Mouse (Mus musculus): ENCODE data around the gene Sik3. TPM values are rescaled to one million over a fixed set of nuclear protein-coding genes. Genes with fewer than 3 reads are reported as not detected.
"Not testable (repeated sequence)": the region's sequence is repeated elsewhere in the genome, so short reads cannot be mapped to it uniquely, and the experiment has no call there.

The Sik3 gene
- polyA plus RNA-seq, 2 experiments: 13.7 to 23.9 TPM

DNA sequence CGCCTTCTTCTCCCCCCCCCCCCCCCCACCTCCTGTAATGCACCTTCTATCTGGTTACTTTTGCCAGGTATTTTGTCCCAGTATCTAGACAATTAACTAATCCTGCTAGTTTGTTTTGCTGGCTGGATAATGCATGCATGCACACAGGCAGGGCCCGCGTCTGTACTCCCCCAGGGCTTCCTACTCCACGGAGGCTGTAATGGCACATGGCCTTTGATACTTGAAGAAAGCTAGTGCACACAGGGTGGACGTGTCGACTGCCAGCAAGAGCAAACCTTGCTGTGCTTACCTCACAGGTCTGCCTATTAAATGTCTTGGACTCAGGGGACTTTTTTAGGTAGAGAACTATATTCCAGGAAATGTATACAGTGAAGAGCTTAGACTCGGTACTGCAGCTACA is 73.3 kb downstream of the Sik3 start:
- WGBS: 29% methylated on average over 7 of the region's 7 CpGs
- DNase-seq (ENCODE audit: low spot score) (no peak), ATAC-seq (ENCODE audit: low FRiP score, low read depth) (no peak)
- Histone ChIP-seq H3K36me3 (ENCODE audit: control insufficient read depth, insufficient read depth, low read length) (no peaks in the 10 kb centered on the region), H3K4me1 (ENCODE audit: control insufficient read depth, insufficient read depth, low read length) (peaks cover 7% of the 10 kb centered on the region; the same call in 1 of the 2 replicates), H3K9ac (ENCODE audit: low read depth, low read length, severe bottlenecking) (no peak overlapping the region), H3K27ac (replicated peaks; ENCODE audit: low read depth, low read length) (no peak overlapping the region), H3K4me3 (replicated peaks; ENCODE audit: low read length) (no peak overlapping the region), H3K27me3 (ENCODE audit: control insufficient read depth, insufficient read depth, low read length) (no peaks in the 10 kb centered on the region), H3K9me3 (ENCODE audit: control insufficient read depth, low read length) (no peaks in the 10 kb centered on the region), H3K4me2 (replicated peaks; ENCODE audit: low read depth, low read length, severe bottlenecking) (no peak overlapping the region)
- no peak for TF ChIP-seq POLR2A (IDR thresholded peaks at IDR 0.05; ENCODE audit: borderline replicate concordance, extremely low read depth, insufficient read depth, insufficient read length)

DNA sequence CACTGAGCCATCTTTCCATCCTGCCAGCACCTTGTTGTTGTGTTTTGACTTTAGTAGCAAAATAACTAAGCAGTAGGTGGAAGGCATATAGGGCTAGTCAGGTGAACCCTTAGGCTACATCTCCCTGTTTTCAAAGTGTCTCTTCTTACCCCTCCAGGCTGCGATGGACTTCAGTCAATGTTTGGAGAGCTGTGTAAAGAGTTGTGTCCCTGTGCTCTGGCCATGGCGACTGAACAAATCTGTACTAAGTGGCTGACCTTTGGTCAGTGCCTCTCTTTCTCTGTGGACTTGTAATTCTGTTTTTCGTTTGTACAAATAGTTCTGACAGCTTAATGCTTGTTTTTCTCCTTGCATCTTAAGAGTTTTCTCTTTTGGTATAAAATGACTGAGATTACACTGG is 74.2 kb downstream of the Sik3 start:
- Histone ChIP-seq H3K27ac (replicated peaks; ENCODE audit: low read depth, low read length) (no peak overlapping the region), H3K9me3 (ENCODE audit: control insufficient read depth, low read length) (no peaks in the 10 kb centered on the region), H3K9ac (ENCODE audit: low read depth, low read length, severe bottlenecking) (no peak overlapping the region), H3K4me3 (replicated peaks; ENCODE audit: low read length) (no peak overlapping the region), H3K4me2 (replicated peaks; ENCODE audit: low read depth, low read length, severe bottlenecking) (no peak overlapping the region), H3K36me3 (ENCODE audit: control insufficient read depth, insufficient read depth, low read length) (no peaks in the 10 kb centered on the region), H3K4me1 (ENCODE audit: control insufficient read depth, insufficient read depth, low read length) (peaks cover 7% of the 10 kb centered on the region; the same call in 1 of the 2 replicates), H3K27me3 (ENCODE audit: control insufficient read depth, insufficient read depth, low read length) (no peaks in the 10 kb centered on the region)
- 68% methylated on average over 3 of the region's 3 CpGs for WGBS
- no peak for ATAC-seq (ENCODE audit: low FRiP score, low read depth)
- DNase-seq (ENCODE audit: low spot score): no peak
- TF ChIP-seq POLR2A (IDR thresholded peaks at IDR 0.05; ENCODE audit: borderline replicate concordance, extremely low read depth, insufficient read depth, insufficient read length): no peak

DNA sequence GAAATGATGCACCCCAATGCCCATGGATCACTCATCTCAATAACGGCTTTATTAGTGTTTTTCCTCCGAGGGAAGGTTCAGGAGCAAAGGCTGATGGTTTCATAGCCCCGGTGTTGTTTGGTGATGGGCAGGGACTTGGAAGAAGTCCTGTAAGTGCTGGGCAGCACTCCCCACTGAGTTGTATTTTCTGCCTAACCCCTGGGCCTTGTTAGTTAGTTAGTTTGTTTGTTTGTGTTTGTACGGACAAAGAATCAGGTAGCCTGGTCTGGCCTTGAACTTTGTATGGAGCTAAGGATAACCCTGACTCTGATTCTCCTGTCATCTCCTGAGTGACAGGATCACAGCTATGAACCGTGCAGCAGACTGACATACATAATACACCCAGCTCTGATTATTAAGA is 74.8 kb downstream of the Sik3 start:
- H3K27me3 ChIP-seq (ENCODE audit: control insufficient read depth, insufficient read depth, low read length): no peaks in the 10 kb centered on the region
- DNase-seq (ENCODE audit: low spot score) (no peak), ATAC-seq (ENCODE audit: low FRiP score, low read depth) (no peak)
- H3K36me3 ChIP-seq (ENCODE audit: control insufficient read depth, insufficient read depth, low read length): no peaks in the 10 kb centered on the region
- no peak overlapping the region for H3K4me3 ChIP-seq (replicated peaks; ENCODE audit: low read length)
- peaks cover 5% of the 10 kb centered on the region; the same call in 1 of the 2 replicates for H3K4me1 ChIP-seq (ENCODE audit: control insufficient read depth, insufficient read depth, low read length)
- no peak overlapping the region for H3K9ac ChIP-seq (ENCODE audit: low read depth, low read length, severe bottlenecking)
- no peak for TF ChIP-seq POLR2A (IDR thresholded peaks at IDR 0.05; ENCODE audit: borderline replicate concordance, extremely low read depth, insufficient read depth, insufficient read length)
- 74% methylated on average over 5 of the region's 5 CpGs for WGBS
- H3K27ac ChIP-seq (replicated peaks; ENCODE audit: low read depth, low read length): no peak overlapping the region
- H3K9me3 ChIP-seq (ENCODE audit: control insufficient read depth, low read length): no peaks in the 10 kb centered on the region
- H3K4me2 ChIP-seq (replicated peaks; ENCODE audit: low read depth, low read length, severe bottlenecking): no peak overlapping the region

DNA sequence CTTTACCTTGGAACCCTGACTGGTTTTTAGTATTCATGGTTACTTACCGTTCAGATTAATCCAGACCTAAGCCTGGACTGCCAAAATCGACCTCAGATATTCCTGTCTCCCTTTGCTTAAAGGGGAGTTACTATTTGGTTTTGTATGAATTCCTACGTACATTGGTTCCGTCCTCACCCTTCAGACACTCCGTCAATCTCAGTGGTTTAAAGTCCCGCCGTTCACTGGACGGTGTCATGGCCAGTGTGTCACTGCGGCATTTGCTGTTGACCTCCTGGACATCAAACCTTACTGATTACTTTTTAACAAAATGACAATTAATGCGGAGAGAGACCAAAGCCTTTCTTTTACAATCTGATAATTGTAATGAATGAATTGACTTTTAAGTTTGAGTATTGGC is 76.1 kb downstream of the Sik3 start:
- no peak for DNase-seq (ENCODE audit: low spot score)
- no peak overlapping the region for H3K4me3 ChIP-seq (replicated peaks; ENCODE audit: low read length)
- no peak overlapping the region for H3K27ac ChIP-seq (replicated peaks; ENCODE audit: low read depth, low read length)
- no peak for TF ChIP-seq POLR2A (IDR thresholded peaks at IDR 0.05; ENCODE audit: borderline replicate concordance, extremely low read depth, insufficient read depth, insufficient read length)
- H3K27me3 ChIP-seq (ENCODE audit: control insufficient read depth, insufficient read depth, low read length): no peaks in the 10 kb centered on the region
- no peak overlapping the region for H3K9ac ChIP-seq (ENCODE audit: low read depth, low read length, severe bottlenecking)
- no peak for ATAC-seq (ENCODE audit: low FRiP score, low read depth)
- H3K36me3 ChIP-seq (ENCODE audit: control insufficient read depth, insufficient read depth, low read length): no peaks in the 10 kb centered on the region
- WGBS: 86% methylated on average over 10 of the region's 10 CpGs
- peaks cover 4% of the 10 kb centered on the region; the same call in 1 of the 2 replicates for H3K4me1 ChIP-seq (ENCODE audit: control insufficient read depth, insufficient read depth, low read length)
- H3K4me2 ChIP-seq (replicated peaks; ENCODE audit: low read depth, low read length, severe bottlenecking): no peak overlapping the region
- H3K9me3 ChIP-seq (ENCODE audit: control insufficient read depth, low read length): no peaks in the 10 kb centered on the region

DNA sequence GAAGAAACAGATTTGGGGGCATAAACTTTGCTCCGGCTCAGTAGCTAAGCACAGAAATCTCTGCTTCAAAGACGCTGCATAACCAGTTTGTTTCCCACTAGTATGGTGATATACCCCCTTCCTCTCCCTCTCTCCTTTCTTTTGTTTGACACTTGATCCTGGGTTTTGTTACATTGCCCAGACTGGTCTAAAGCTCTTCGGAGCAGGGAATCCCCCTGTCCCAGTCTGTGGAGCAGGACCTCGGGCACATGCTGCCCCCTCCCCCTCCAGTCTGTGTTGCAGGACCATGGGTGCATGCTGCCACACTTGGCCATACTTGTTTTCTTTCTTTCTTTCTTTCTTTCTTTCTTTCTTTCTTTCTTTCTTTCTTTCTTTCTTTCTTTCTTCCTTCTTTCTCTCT is 77.4 kb downstream of the Sik3 start:
- peaks cover 4% of the 10 kb centered on the region; the same call in 1 of the 2 replicates for H3K4me1 ChIP-seq (ENCODE audit: control insufficient read depth, insufficient read depth, low read length)
- TF ChIP-seq POLR2A (IDR thresholded peaks at IDR 0.05; ENCODE audit: borderline replicate concordance, extremely low read depth, insufficient read depth, insufficient read length): no peak
- DNase-seq (ENCODE audit: low spot score): no peak

DNA sequence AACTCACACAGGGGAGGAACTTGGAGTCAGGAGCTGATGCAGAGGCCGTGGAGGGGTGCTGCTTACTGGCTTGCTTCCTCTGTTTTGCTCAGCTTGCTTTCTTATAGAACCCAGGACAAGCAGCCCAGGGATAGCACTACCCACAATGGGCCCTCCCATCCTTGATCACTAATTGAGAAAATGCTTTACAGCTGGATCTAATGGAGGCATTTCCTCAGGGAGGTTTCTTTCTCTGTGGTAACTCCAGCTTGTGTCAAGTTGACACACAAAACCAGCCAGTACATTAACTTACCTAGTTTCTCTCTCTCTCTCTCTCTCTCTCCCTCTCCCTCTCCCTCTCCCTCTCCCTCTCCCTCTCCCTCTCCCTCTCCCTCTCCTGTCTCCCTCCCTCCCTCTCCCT is 78.5 kb downstream of the Sik3 start:
- 47% methylated on average over 1 of the region's 1 CpGs for WGBS

More for the DNA sequence above, 77.4 kb downstream of the Sik3 start:
- Histone ChIP-seq H3K27me3 (ENCODE audit: control insufficient read depth, insufficient read depth, low read length) (no peaks in the 10 kb centered on the region), H3K4me2 (replicated peaks; ENCODE audit: low read depth, low read length, severe bottlenecking) (no peak overlapping the region), H3K27ac (replicated peaks; ENCODE audit: low read depth, low read length) (no peak overlapping the region), H3K4me3 (replicated peaks; ENCODE audit: low read length) (no peak overlapping the region), H3K9me3 (ENCODE audit: control insufficient read depth, low read length) (no peaks in the 10 kb centered on the region), H3K9ac (ENCODE audit: low read depth, low read length, severe bottlenecking) (no peak overlapping the region), H3K36me3 (ENCODE audit: control insufficient read depth, insufficient read depth, low read length) (no peaks in the 10 kb centered on the region)
- no peak for ATAC-seq (ENCODE audit: low FRiP score, low read depth)
- 45% methylated on average over 4 of the region's 4 CpGs for WGBS

More for the DNA sequence above, 78.5 kb downstream of the Sik3 start:
- not testable (repeated sequence) for H3K9ac ChIP-seq (ENCODE audit: low read depth, low read length, severe bottlenecking); H3K36me3 ChIP-seq (ENCODE audit: control insufficient read depth, insufficient read depth, low read length); DNase-seq (ENCODE audit: low spot score); H3K27me3 ChIP-seq (ENCODE audit: control insufficient read depth, insufficient read depth, low read length); H3K4me2 ChIP-seq (replicated peaks; ENCODE audit: low read depth, low read length, severe bottlenecking); H3K27ac ChIP-seq (replicated peaks; ENCODE audit: low read depth, low read length); ATAC-seq (ENCODE audit: low FRiP score, low read depth); H3K4me3 ChIP-seq (replicated peaks; ENCODE audit: low read length); H3K9me3 ChIP-seq (ENCODE audit: control insufficient read depth, low read length); H3K4me1 ChIP-seq (ENCODE audit: control insufficient read depth, insufficient read depth, low read length)
